ENCODE assay signal across 8 mouse cellular contexts in the genomic region with DNA sequence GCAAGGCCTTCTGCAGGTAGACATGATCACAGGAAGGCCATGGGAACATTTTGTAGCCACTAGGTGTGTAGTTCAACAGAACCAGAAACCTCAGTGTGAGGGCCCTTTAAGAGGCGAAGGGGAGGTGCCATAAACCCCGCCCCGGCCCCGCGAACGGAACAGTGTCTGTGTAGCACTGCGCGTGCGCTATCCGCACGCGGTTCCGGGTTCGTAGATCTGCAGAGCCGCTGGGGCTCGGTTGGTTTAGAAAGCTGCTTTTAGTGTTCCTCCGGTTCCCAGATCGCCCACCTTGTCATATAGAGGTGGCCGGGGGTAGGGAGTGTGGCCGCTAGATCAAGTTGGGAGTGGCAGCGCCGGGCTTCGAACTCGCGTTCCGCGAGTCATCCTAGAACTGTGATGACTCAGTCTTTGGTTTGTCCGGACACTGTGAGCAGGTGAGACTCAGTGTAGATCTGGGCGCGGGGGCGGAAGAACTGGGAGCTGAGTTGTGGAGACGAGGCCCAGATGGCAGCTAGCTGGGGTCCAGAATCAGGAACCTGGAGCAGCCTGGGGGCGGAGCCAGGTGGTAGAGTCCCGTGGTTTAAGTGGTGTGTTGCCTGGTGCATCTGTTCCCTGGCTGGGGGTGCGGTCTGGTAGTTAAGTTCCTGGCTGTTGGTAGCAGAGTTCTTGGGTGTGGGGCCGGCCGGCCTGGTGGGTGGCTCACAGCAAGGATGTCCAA. TPM values are rescaled to one million over a fixed set of nuclear protein-coding genes. Genes with fewer than 3 reads are reported as not detected.
A peak's percentile ranks its signal among the peaks of the same experiment; 100 is the strongest.
DNase-seq lines count a peak whose midpoint lies in the region; ATAC-seq and TF ChIP-seq lines count a peak whose summit lies in the region.

A gene (plus strand): TSS at position 168 of the 718 bp plus-strand sequence.

- H3K27me3 ChIP-seq in heart, embryonic 10.5 days (ENCODE audit: insufficient read depth, poor library complexity, severe bottlenecking): no peaks in the 10 kb centered on the region
- no peaks in the 10 kb centered on the region for H3K27me3 ChIP-seq in kidney, embryonic 15.5 days
- no peaks in the 10 kb centered on the region for H3K27me3 ChIP-seq in liver, embryonic 11.5 days (replicated peaks; ENCODE audit: control insufficient read depth, insufficient read depth, low read length)
- no peaks in the 10 kb centered on the region for H3K27me3 ChIP-seq in stomach, embryonic 14.5 days (ENCODE audit: control insufficient read depth, insufficient read depth, low read length)

- WGBS in bone marrow, adult 2 months: under 1% methylated on average over 37 of the region's 37 CpGs
- WGBS in heart, embryonic 10.5 days: 2% methylated on average over 37 of the region's 37 CpGs
- 1% methylated on average over 37 of the region's 37 CpGs for WGBS in kidney, embryonic 15.5 days
- WGBS in liver, embryonic 11.5 days: under 1% methylated on average over 37 of the region's 37 CpGs
- WGBS in stomach, embryonic 14.5 days: 2% methylated on average over 37 of the region's 37 CpGs

- peaks cover 42% of the 10 kb centered on the region for H3K36me3 ChIP-seq in heart, embryonic 10.5 days
- peaks cover 41% of the 10 kb centered on the region for H3K36me3 ChIP-seq in kidney, embryonic 15.5 days
- peaks cover 10% of the 10 kb centered on the region; the same call in 1 of the 2 replicates for H3K36me3 ChIP-seq in liver, embryonic 11.5 days (ENCODE audit: control insufficient read depth, insufficient read depth, low read length)
- peaks cover 30% of the 10 kb centered on the region for H3K36me3 ChIP-seq in stomach, embryonic 14.5 days (ENCODE audit: control insufficient read depth, insufficient read depth, low read length)

- ATAC-seq in kidney, embryonic 15.5 days (replicated peaks; ENCODE audit: low FRiP score): peak; percentile 78
- ATAC-seq in liver, embryonic 11.5 days (replicated peaks; ENCODE audit: low FRiP score): peak; percentile 87
- ATAC-seq in stomach, embryonic 14.5 days (ENCODE audit: insufficient number of reproducible peaks, insufficient read depth, low FRiP score, low read depth): peak; percentile 85

- H3K4me2 ChIP-seq in kidney, embryonic 15.5 days: peak within 1 kb of the TSS; percentile 90
- H3K4me2 ChIP-seq in liver, embryonic 11.5 days: peak within 1 kb of the TSS; percentile 78
- peak within 1 kb of the TSS; percentile 80 for H3K4me2 ChIP-seq in stomach, embryonic 14.5 days (replicated peaks; ENCODE audit: low read depth, low read length)

- peak within 1 kb of the TSS; percentile 94 for H3K4me3 ChIP-seq in bone marrow, adult 2 months (replicated peaks; ENCODE audit: control insufficient read depth, low read depth, low read length)
- peak within 1 kb of the TSS; percentile 76 for H3K4me3 ChIP-seq in embryonic fibroblast, embryonic 13.5 days (ENCODE audit: insufficient read depth, low read length)
- H3K4me3 ChIP-seq in heart, embryonic 10.5 days: peak within 1 kb of the TSS; percentile 76
- peak within 1 kb of the TSS; percentile 89 for H3K4me3 ChIP-seq in kidney, embryonic 15.5 days (replicated peaks)
- H3K4me3 ChIP-seq in liver, embryonic 11.5 days (ENCODE audit: low read depth, low read length): peak within 1 kb of the TSS; percentile 84
- H3K4me3 ChIP-seq in stomach, embryonic 14.5 days (ENCODE audit: low read depth, low read length): peak within 1 kb of the TSS; percentile 72

- peak within 1 kb of the TSS; percentile 58 for H3K27ac ChIP-seq in bone marrow, adult 2 months (ENCODE audit: control insufficient read depth, insufficient read depth, low read depth, low read length, poor library complexity)
- H3K27ac ChIP-seq in embryonic fibroblast, embryonic 13.5 days (ENCODE audit: insufficient read depth, low read length): no peak within 1 kb of the TSS
- H3K27ac ChIP-seq in heart, embryonic 10.5 days: peak within 1 kb of the TSS; percentile 85
- peak within 1 kb of the TSS; percentile 45 for H3K27ac ChIP-seq in kidney, embryonic 15.5 days
- 0 out of 2 replicates have a peak within 1 kb of the TSS, but pooled peaks have one; percentile 45 for H3K27ac ChIP-seq in liver, embryonic 11.5 days (ENCODE audit: low read depth, low read length)
- 0 out of 2 replicates have a peak within 1 kb of the TSS, but pooled peaks have one; percentile 27 for H3K27ac ChIP-seq in stomach, embryonic 14.5 days (ENCODE audit: low read length)

- H3K9ac ChIP-seq in kidney, embryonic 15.5 days: peak within 1 kb of the TSS; percentile 78
- H3K9ac ChIP-seq in liver, embryonic 11.5 days (ENCODE audit: low read depth, low read length): peak within 1 kb of the TSS; percentile 89
- H3K9ac ChIP-seq in stomach, embryonic 14.5 days (replicated peaks; ENCODE audit: low read depth, low read length): peak within 1 kb of the TSS; percentile 56

- TF ChIP-seq POLR2A in bone marrow, adult 2 months (IDR thresholded peaks at IDR 0.05; ENCODE audit: borderline replicate concordance, control insufficient read depth, low read depth, low read length): peak; percentile 65; the same call in 1 of the 2 replicates
- TF ChIP-seq POLR2A in embryonic fibroblast, embryonic 13.5 days (IDR thresholded peaks at IDR 0.05; ENCODE audit: low read depth, low read length): peak; percentile 79

- peak; percentile 91 for DNase-seq in B cell, adult 2 months
- peak; percentile 94 for DNase-seq in heart, embryonic 10.5 days (ENCODE audit: low spot score)
- DNase-seq in liver, embryonic 11.5 days (ENCODE audit: low spot score): peak; percentile 82
- DNase-seq in naive thymus-derived CD4-positive, alpha-beta T cell, adult 2 months (ENCODE audit: low read depth): peak; percentile 95

- no peaks in the 10 kb centered on the region for H3K9me3 ChIP-seq in heart, embryonic 10.5 days
- no peaks in the 10 kb centered on the region for H3K9me3 ChIP-seq in kidney, embryonic 15.5 days (replicated peaks)
- H3K9me3 ChIP-seq in liver, embryonic 11.5 days (ENCODE audit: control insufficient read depth, low read length): no peaks in the 10 kb centered on the region
- no peaks in the 10 kb centered on the region for H3K9me3 ChIP-seq in stomach, embryonic 14.5 days (ENCODE audit: control insufficient read depth, low read depth, low read length)

- H3K4me1 ChIP-seq in bone marrow, adult 2 months (ENCODE audit: control insufficient read depth, insufficient read depth, low read length): peaks cover 3% of the 10 kb centered on the region
- H3K4me1 ChIP-seq in embryonic fibroblast, embryonic 13.5 days (ENCODE audit: control insufficient read depth, insufficient read depth, low read length): no peaks in the 10 kb centered on the region
- H3K4me1 ChIP-seq in heart, embryonic 10.5 days: peaks cover 40% of the 10 kb centered on the region
- H3K4me1 ChIP-seq in kidney, embryonic 15.5 days: peaks cover 22% of the 10 kb centered on the region
- H3K4me1 ChIP-seq in liver, embryonic 11.5 days (replicated peaks; ENCODE audit: control insufficient read depth, insufficient read depth, low read length): peaks cover 16% of the 10 kb centered on the region
- H3K4me1 ChIP-seq in stomach, embryonic 14.5 days (ENCODE audit: control insufficient read depth, insufficient read depth, low read length): no peaks in the 10 kb centered on the region

- no peak for TF ChIP-seq CTCF in bone marrow, adult 2 months (IDR thresholded peaks at IDR 0.05; ENCODE audit: control insufficient read depth, insufficient read depth, low read length)
- TF ChIP-seq CTCF in embryonic fibroblast, embryonic 13.5 days (IDR thresholded peaks at IDR 0.05; ENCODE audit: borderline replicate concordance, insufficient read depth, low read length): no peak

RNA-seq across cellular contexts. Expression of the gene that starts here (rescaled TPM):
- polyA plus RNA-seq in bone marrow, adult 2 months (2011; ENCODE audit: insufficient read depth, insufficient read length, low replicate concordance, missing spikeins): 16.1 and 29.5 TPM in 2 replicates
- 13.4 and 14.4 TPM in 2 replicates for polyA plus RNA-seq in embryonic fibroblast, embryonic 13.5 days (2011; ENCODE audit: insufficient read length, low read depth, missing spikeins)
- polyA plus RNA-seq in heart, embryonic 10.5 days (2016; fragmentation: Nextera tagmentation; extraction: Ambion mirVana): 35.4 and 39.6 TPM in 2 replicates
- polyA plus RNA-seq in kidney, embryonic 15.5 days (2015; fragmentation: Nextera tagmentation; extraction: Ambion mirVana): 31.4 and 34.8 TPM in 2 replicates
- polyA plus RNA-seq in liver, embryonic 11.5 days (2014; fragmentation: Nextera tagmentation; extraction: Ambion mirVana): 32.9 and 35.4 TPM in 2 replicates
- polyA plus RNA-seq in stomach, embryonic 14.5 days (2014; fragmentation: Nextera tagmentation; extraction: Ambion mirVana): 28.5 and 29.1 TPM in 2 replicates
